Mouse (Mus musculus) liver, embryonic 11.5 days (tissue): ENCODE measurements around the gene Vps37b. TPM values are rescaled to one million over a fixed set of nuclear protein-coding genes. Genes with fewer than 3 reads are reported as not detected.

ENCODE experiments used
- ATAC-seq: fragments of 200-750 bp; cut with Nextera tagmentation; replicated peaks from 2 replicates; pipeline ENCODE4 v1.8.0; 2017; ENCODE audit warnings: moderate number of reproducible peaks, mild to moderate bottlenecking, moderate TSS enrichment, moderate library complexity; ENCODE audit not compliant: low FRiP score
- DNase-seq: peaks from one replicate; pipeline ENCODE4 v3.0.0-alpha.2; 2017; ENCODE audit warnings: low spot score
- H3K27ac ChIP-seq: fragments of 300-500 bp; sonication (generic); 2 replicates; pipeline ENCODE4 v1.5.1; 2014; ENCODE audit warnings: mild to moderate bottlenecking, low read depth, low read length, control low read depth
- H3K27me3 ChIP-seq: fragments of 300-500 bp; sonication (generic); replicated peaks from 2 replicates; pipeline ENCODE4 v1.6.1; 2014; ENCODE audit warnings: low read length, mixed read lengths; ENCODE audit not compliant: control insufficient read depth, insufficient read depth
- H3K36me3 ChIP-seq: fragments of 300-500 bp; sonication (generic); 2 replicates; pipeline ENCODE4 v1.6.1; 2014; ENCODE audit warnings: mild to moderate bottlenecking, low read length, moderate library complexity, mixed read lengths; ENCODE audit not compliant: control insufficient read depth, insufficient read depth
- H3K4me1 ChIP-seq: fragments of 300-500 bp; sonication (generic); replicated peaks from 2 replicates; pipeline ENCODE4 v1.6.1; 2014; ENCODE audit warnings: low read length, mixed read lengths; ENCODE audit not compliant: control insufficient read depth, insufficient read depth
- H3K4me2 ChIP-seq: fragments of 300-500 bp; sonication (generic); 2 replicates; pipeline ENCODE4 v1.6.1; 2014; ENCODE audit warnings: mild to moderate bottlenecking, control low read depth, moderate library complexity
- H3K4me3 ChIP-seq: fragments of 300-500 bp; sonication (generic); 2 replicates; pipeline ENCODE4 v1.5.1; 2014; ENCODE audit warnings: low read depth, low read length, control low read depth
- H3K9ac ChIP-seq: fragments of 300-500 bp; sonication (generic); 2 replicates; pipeline ENCODE4 v1.6.1; 2014; ENCODE audit warnings: low read depth, low read length, control low read depth
- H3K9me3 ChIP-seq: fragments of 300-500 bp; sonication (generic); 2 replicates; pipeline ENCODE4 v1.6.1; 2016; ENCODE audit warnings: low read length, inconsistent platforms, mixed read lengths; ENCODE audit not compliant: control insufficient read depth
- WGBS: fragments of 180-500 bp; shearing (Covaris S2); extraction: QIAGEN DNeasy Blood & Tissue Kit; methylation state at CpG from one replicate; pipeline ENCODE4 v1.1.7; 2014; 5-methylcytosine and 5-hydroxymethylcytosine counted together
- polyA plus RNA-seq: library from polyadenylated mRNA; unstranded; fragments of >200 nt; fragmentation: Nextera tagmentation; extraction: Ambion mirVana; gene quantifications from 2 replicates; pipeline ENCODE4 v1.2.1, GENCODE M21; 2014

Gene Vps37b
- polyA plus RNA-seq, 1 experiment from 2014 or later: 31.3 TPM

- 92% methylated on average over 17 of the region's 17 CpGs for WGBS
- ATAC-seq: no peak
- Histone ChIP-seq H3K4me2 (no peak overlapping the region), H3K9ac (no peak overlapping the region), H3K27ac (no peak overlapping the region), H3K36me3 (peaks cover 39% of the 10 kb centered on the region), H3K9me3 (no peaks in the 10 kb centered on the region), H3K27me3 (no peaks in the 10 kb centered on the region), H3K4me1 (peaks cover 26% of the 10 kb centered on the region), H3K4me3 (no peak overlapping the region)
- DNase-seq: no peak
These were observed 25.1 kb downstream of the Vps37b start for GRCm38 (mm10) chr5:124006891-124007491.

GRCm38 (mm10) chr5:124006082-124006873, 25.8 kb downstream of the Vps37b start:
- peaks cover 19% of the 10 kb centered on the region for H3K4me1 ChIP-seq
- peaks cover 39% of the 10 kb centered on the region for H3K36me3 ChIP-seq
- 90% methylated on average over 26 of the region's 26 CpGs for WGBS
- DNase-seq (no peak), ATAC-seq (no peak)
- H3K27me3 ChIP-seq: no peaks in the 10 kb centered on the region
- no peak overlapping the region for H3K9ac ChIP-seq
- H3K4me2 ChIP-seq: no peak overlapping the region
- H3K27ac ChIP-seq: no peak overlapping the region
- H3K4me3 ChIP-seq: no peak overlapping the region
- no peaks in the 10 kb centered on the region for H3K9me3 ChIP-seq

- no peak for DNase-seq
- no peaks in the 10 kb centered on the region for H3K9me3 ChIP-seq
- no peaks in the 10 kb centered on the region for H3K27me3 ChIP-seq
- 88% methylated on average over 11 of the region's 11 CpGs for WGBS
- no peak overlapping the region for H3K4me3 ChIP-seq
- H3K4me2 ChIP-seq: no peak overlapping the region
- H3K36me3 ChIP-seq: peaks cover 39% of the 10 kb centered on the region
- no peak overlapping the region for H3K9ac ChIP-seq
- no peak for ATAC-seq
- no peak overlapping the region for H3K27ac ChIP-seq
- H3K4me1 ChIP-seq: peaks cover 15% of the 10 kb centered on the region
These were observed 26.5 kb downstream of the Vps37b start for GRCm38 (mm10) chr5:124005591-124005990.

GRCm38 (mm10) chr5:124005151-124005500, 26.9 kb downstream of the Vps37b start:
- WGBS: 94% methylated on average over 15 of the region's 15 CpGs
- DNase-seq (no peak), ATAC-seq (no peak)
- Histone ChIP-seq H3K4me2 (no peak overlapping the region), H3K9ac (no peak overlapping the region), H3K4me1 (peaks cover 11% of the 10 kb centered on the region), H3K4me3 (no peak overlapping the region), H3K36me3 (peaks cover 37% of the 10 kb centered on the region), H3K9me3 (no peaks in the 10 kb centered on the region), H3K27ac (no peak overlapping the region), H3K27me3 (no peaks in the 10 kb centered on the region)

GRCm38 (mm10) chr5:124004356-124005150, 27.5 kb downstream of the Vps37b start:
- Histone ChIP-seq H3K4me2 (no peak overlapping the region), H3K9ac (no peak overlapping the region), H3K9me3 (no peaks in the 10 kb centered on the region), H3K4me3 (no peak overlapping the region), H3K27me3 (no peaks in the 10 kb centered on the region), H3K27ac (no peak overlapping the region), H3K4me1 (peaks cover 5% of the 10 kb centered on the region), H3K36me3 (peaks cover 33% of the 10 kb centered on the region)
- WGBS: 91% methylated on average over 17 of the region's 17 CpGs
- DNase-seq (no peak), ATAC-seq (0 out of 2 replicates have a peak, but pooled peaks have one; percentile 10)

- Histone ChIP-seq H3K27ac (no peak overlapping the region), H3K9me3 (no peaks in the 10 kb centered on the region), H3K27me3 (no peaks in the 10 kb centered on the region), H3K4me1 (peaks cover 11% of the 10 kb centered on the region), H3K9ac (no peak overlapping the region), H3K4me2 (no peak overlapping the region), H3K36me3 (peaks cover 28% of the 10 kb centered on the region), H3K4me3 (no peak overlapping the region)
- ATAC-seq: no peak
- 65% methylated on average over 4 of the region's 4 CpGs for WGBS
- no peak for DNase-seq
These were observed 28.7 kb downstream of the Vps37b start for GRCm38 (mm10) chr5:124003375-124003774.

GRCm38 (mm10) chr5:124002876-124003275, 29.2 kb downstream of the Vps37b start:
- ATAC-seq (no peak), DNase-seq (no peak)
- H3K4me3 ChIP-seq: no peak overlapping the region
- no peak overlapping the region for H3K9ac ChIP-seq
- H3K27ac ChIP-seq: no peak overlapping the region
- no peak overlapping the region for H3K4me2 ChIP-seq
- peaks cover 24% of the 10 kb centered on the region for H3K36me3 ChIP-seq
- no peaks in the 10 kb centered on the region for H3K27me3 ChIP-seq
- no peaks in the 10 kb centered on the region for H3K9me3 ChIP-seq
- 87% methylated on average over 2 of the region's 2 CpGs for WGBS
- peaks cover 14% of the 10 kb centered on the region for H3K4me1 ChIP-seq

GRCm38 (mm10) chr5:124001274-124001673, 30.8 kb downstream of the Vps37b start:
- H3K36me3 ChIP-seq: peaks cover 14% of the 10 kb centered on the region
- no peak overlapping the region for H3K4me3 ChIP-seq
- H3K4me2 ChIP-seq: no peak overlapping the region
- H3K4me1 ChIP-seq: peaks cover 15% of the 10 kb centered on the region
- H3K9ac ChIP-seq: no peak overlapping the region
- no peaks in the 10 kb centered on the region for H3K9me3 ChIP-seq
- DNase-seq: no peak
- 58% methylated on average over 9 of the region's 9 CpGs for WGBS
- no peak overlapping the region for H3K27ac ChIP-seq
- H3K27me3 ChIP-seq: no peaks in the 10 kb centered on the region; the same call in 1 of the 2 replicates
- no peak for ATAC-seq
